Comparison of ENCODE assay signal across 15 mouse cellular contexts in the genomic region with DNA sequence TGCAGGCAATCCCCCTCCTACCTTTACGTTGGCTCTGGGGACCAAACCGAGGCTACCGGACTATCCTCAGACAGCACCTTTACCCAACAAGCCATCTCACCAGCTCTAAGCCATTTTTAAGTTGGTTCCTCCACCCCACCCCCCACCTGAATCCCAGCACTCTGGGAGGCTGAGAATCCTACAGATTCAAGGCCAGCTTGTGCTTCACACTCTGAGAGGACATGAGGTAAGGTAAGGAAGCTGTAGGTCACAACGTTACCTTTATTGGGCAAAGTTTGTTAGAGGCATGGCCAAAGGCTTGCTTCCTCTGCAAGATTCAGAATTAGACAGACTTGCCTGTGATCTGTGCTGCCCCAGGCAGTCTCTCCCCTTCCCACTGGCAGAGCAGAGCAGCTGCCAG.
"Had no signal": no experiment of that assay in that cellular context is flagged by ENCODE, and none has a peak within 500 bp of the region (broad histone marks: within the 10 kb centered on the region; RNA-seq: fewer than 3 reads in every experiment).

No protein-coding gene starts in this region.

- H3K9me3 ChIP-seq: neural tube, embryonic 13.5 days; neural tube, embryonic 15.5 days; stomach, embryonic 15.5 days had no signal

- DNase-seq: right cerebral cortex, adult 18-20 months; right cerebral cortex, postnatal 14 days; right cerebral cortex, postnatal 25 days; right cerebral cortex, postnatal 4 days; spleen, adult 18-20 months; thymus, adult 18-20 months; thymus, adult 2 months; thymus, postnatal 14 days; thymus, postnatal 25 days; thymus, postnatal 36 days; thymus, postnatal 4 days had no signal

- H3K4me1 ChIP-seq: neural tube, embryonic 13.5 days; neural tube, embryonic 15.5 days; stomach, embryonic 15.5 days had no signal

- H3K9ac ChIP-seq: neural tube, embryonic 13.5 days; neural tube, embryonic 15.5 days; stomach, embryonic 15.5 days had no signal

- H3K27ac ChIP-seq: neural tube, embryonic 13.5 days; neural tube, embryonic 15.5 days; stomach, embryonic 15.5 days; stomach, postnatal 0 days had no signal

- H3K36me3 ChIP-seq: neural tube, embryonic 13.5 days; neural tube, embryonic 15.5 days; stomach, embryonic 15.5 days had no signal

- H3K4me2 ChIP-seq: neural tube, embryonic 13.5 days; neural tube, embryonic 15.5 days; stomach, embryonic 15.5 days had no signal

- H3K4me3 ChIP-seq: neural tube, embryonic 13.5 days; neural tube, embryonic 15.5 days; stomach, embryonic 15.5 days had no signal

- H3K27me3 ChIP-seq: neural tube, embryonic 13.5 days; neural tube, embryonic 15.5 days; stomach, embryonic 15.5 days had no signal
